In the genomic region with DNA sequence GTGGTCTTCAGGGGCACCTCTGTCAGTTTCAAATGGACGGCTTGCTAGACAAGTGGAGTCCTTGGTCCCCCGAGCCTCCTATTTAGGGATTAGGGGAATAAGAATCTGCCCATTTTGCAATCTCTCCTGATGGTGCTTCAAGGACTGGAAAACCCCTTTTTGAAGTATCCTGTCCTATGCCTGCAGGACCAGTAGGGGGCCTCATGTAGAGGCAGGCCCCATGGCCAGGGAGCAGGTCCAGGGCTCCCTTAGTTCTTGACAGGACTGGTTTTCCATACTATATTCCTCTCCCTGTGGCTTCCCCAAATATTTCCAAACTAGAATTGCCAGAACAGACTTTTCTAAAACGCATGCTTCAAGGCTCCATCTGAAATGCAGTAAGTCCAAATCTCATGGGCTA, we compare ENCODE assay signal across 9 mouse cellular contexts.
A peak's percentile ranks its signal among the peaks of the same experiment; 100 is the strongest.
DNase-seq lines count a peak whose midpoint lies in the region; ATAC-seq and TF ChIP-seq lines count a peak whose summit lies in the region.
"Had no signal": no experiment of that assay in that cellular context is flagged by ENCODE, and none has a peak within 500 bp of the region (broad histone marks: within the 10 kb centered on the region; RNA-seq: fewer than 3 reads in every experiment).

No protein-coding gene starts in this region.

- no peaks in the 10 kb centered on the region for H3K36me3 ChIP-seq in heart, adult 2 months (ENCODE audit: control insufficient read depth, insufficient read depth, low read length)
- H3K36me3 ChIP-seq in liver, postnatal 0 days (replicated peaks; ENCODE audit: insufficient read depth, low read length) = no peaks in the 10 kb centered on the region
- H3K36me3 ChIP-seq in liver, embryonic 12.5 days = no peaks in the 10 kb centered on the region
- no peaks in the 10 kb centered on the region for H3K36me3 ChIP-seq in MEL (ENCODE audit: control insufficient read depth in 1 of 2, insufficient read depth in 2 of 2, low read length in 2 of 2)
- no peaks in the 10 kb centered on the region for H3K36me3 ChIP-seq in embryonic facial prominence, embryonic 10.5 days (replicated peaks)
- H3K36me3 ChIP-seq: heart, embryonic 10.5 days had no signal

- TF ChIP-seq RAD21 in MEL (IDR thresholded peaks at IDR 0.05; ENCODE audit: low read depth, low read length) = peak; percentile 24

- WGBS in heart, adult 2 months = 80% methylated on average over 3 of the region's 3 CpGs
- WGBS in liver, postnatal 0 days (ENCODE audit: insufficient replicate concordance) = 67% methylated on average over 3 of the region's 3 CpGs
- WGBS in liver, embryonic 12.5 days (ENCODE audit: insufficient replicate concordance) = 61% methylated on average over 3 of the region's 3 CpGs
- 81% methylated on average over 3 of the region's 3 CpGs for WGBS in embryonic facial prominence, embryonic 10.5 days

- no peak overlapping the region for H3K4me2 ChIP-seq in liver, postnatal 0 days (ENCODE audit: low read depth, low read length)
- no peak overlapping the region for H3K4me2 ChIP-seq in liver, embryonic 12.5 days

- no peak for TF ChIP-seq EP300 in heart, adult 2 months (IDR thresholded peaks at IDR 0.05; ENCODE audit: insufficient read depth, low read depth, low read length)
- no peak for TF ChIP-seq EP300 in liver, postnatal 0 days (IDR thresholded peaks at IDR 0.05; ENCODE audit: low read depth)
- TF ChIP-seq EP300 in MEL (IDR thresholded peaks at IDR 0.05; ENCODE audit: low read depth in 1 of 2, low read length in 2 of 2) = no peak

- DNase-seq in heart, adult 2 months = no peak
- DNase-seq in heart, postnatal 25 days (ENCODE audit: low spot score) = no peak
- no peak for DNase-seq in liver, postnatal 0 days
- DNase-seq in MEL (ENCODE audit: low read depth, low spot score) = peak; percentile 13
- DNase-seq in embryonic facial prominence, embryonic 10.5 days (ENCODE audit: low spot score) = peak; percentile 18
- no peak for DNase-seq in right cerebral cortex, postnatal 25 days
- DNase-seq: cerebellum, postnatal 25 days had no signal

- H3K4me3 ChIP-seq in heart, adult 2 months = no peak overlapping the region
- H3K4me3 ChIP-seq in liver, postnatal 0 days (ENCODE audit: low read depth, low read length) = no peak overlapping the region
- no peak overlapping the region for H3K4me3 ChIP-seq in liver, embryonic 12.5 days
- H3K4me3 ChIP-seq in MEL (ENCODE audit: control insufficient read depth in 1 of 2, insufficient read depth in 1 of 2, low read depth in 2 of 2, low read length in 2 of 2) = no peak overlapping the region
- no peak overlapping the region for H3K4me3 ChIP-seq in embryonic facial prominence, embryonic 10.5 days
- H3K4me3 ChIP-seq: heart, embryonic 10.5 days had no signal

- intact Hi-C loops in heart, adult 2 months (cut with DNase I) = no loop called here
- intact Hi-C loops in heart, postnatal 25 days (cut with DNase I) = no loop called here

- no peaks in the 10 kb centered on the region for H3K79me2 ChIP-seq in heart, adult 2 months (replicated peaks; ENCODE audit: control insufficient read depth, insufficient read depth, low read length)
- H3K79me2 ChIP-seq in MEL (ENCODE audit: control insufficient read depth, insufficient read depth, low read length, poor library complexity) = no peaks in the 10 kb centered on the region

- no peaks in the 10 kb centered on the region for H3K27me3 ChIP-seq in heart, adult 2 months (ENCODE audit: control insufficient read depth, insufficient read depth, low read length)
- H3K27me3 ChIP-seq in liver, postnatal 0 days (ENCODE audit: insufficient read depth, low read length) = no peaks in the 10 kb centered on the region
- no peaks in the 10 kb centered on the region for H3K27me3 ChIP-seq in liver, embryonic 12.5 days (replicated peaks)
- H3K27me3 ChIP-seq in MEL (ENCODE audit: control insufficient read depth in 1 of 2, insufficient read depth in 2 of 2, low read length in 2 of 2) = peaks cover 0 to 3% of the 10 kb centered on the region in 2 experiments; a peak in 1 of 4 replicates
- no peaks in the 10 kb centered on the region for H3K27me3 ChIP-seq in embryonic facial prominence, embryonic 10.5 days (replicated peaks; ENCODE audit: low read depth, poor library complexity, severe bottlenecking)

- no peak for TF ChIP-seq POLR2A in heart, adult 2 months (IDR thresholded peaks at IDR 0.05; ENCODE audit: insufficient read depth, low read depth, low read length)
- TF ChIP-seq POLR2A in MEL (IDR thresholded peaks at IDR 0.05; ENCODE audit: control insufficient read depth in 1 of 2, insufficient read depth in 1 of 2, low read depth in 1 of 2, low read length in 2 of 2, poor library complexity in 1 of 2) = no peak

- ATAC-seq in liver, postnatal 0 days = no peak
- ATAC-seq in liver, embryonic 12.5 days = no peak

- TF ChIP-seq CTCF in heart, adult 2 months (IDR thresholded peaks at IDR 0.05) = peak; percentile 40
- TF ChIP-seq CTCF in liver, postnatal 0 days (IDR thresholded peaks at IDR 0.05; ENCODE audit: low read depth) = peak; percentile 43
- TF ChIP-seq CTCF in MEL (IDR thresholded peaks at IDR 0.05 in 2 of 3, conservative IDR thresholded peaks at IDR 0.05 in 1 of 3; ENCODE audit: control insufficient read depth in 1 of 3, insufficient read depth in 1 of 3, low read depth in 2 of 3, low read length in 3 of 3, poor library complexity in 1 of 3, severe bottlenecking in 1 of 3) = peak; percentile 41 to 48 (median 45); a peak in 5 of 6 replicates

- no peaks in the 10 kb centered on the region for H3K9me3 ChIP-seq in liver, postnatal 0 days (ENCODE audit: low read length)
- H3K9me3 ChIP-seq in liver, embryonic 12.5 days (replicated peaks) = no peaks in the 10 kb centered on the region
- no peaks in the 10 kb centered on the region for H3K9me3 ChIP-seq in MEL (replicated peaks; ENCODE audit: insufficient read depth, low read length)
- H3K9me3 ChIP-seq in embryonic facial prominence, embryonic 10.5 days = no peaks in the 10 kb centered on the region
- H3K9me3 ChIP-seq: heart, embryonic 10.5 days had no signal

- no peak overlapping the region for H3K27ac ChIP-seq in heart, adult 2 months
- H3K27ac ChIP-seq in liver, postnatal 0 days (ENCODE audit: low read depth) = no peak overlapping the region
- no peak overlapping the region for H3K27ac ChIP-seq in liver, embryonic 12.5 days
- H3K27ac ChIP-seq in MEL (ENCODE audit: control insufficient read depth, low read depth, low read length) = no peak overlapping the region
- H3K27ac ChIP-seq in embryonic facial prominence, embryonic 10.5 days (replicated peaks) = no peak overlapping the region
- H3K27ac ChIP-seq: heart, embryonic 10.5 days had no signal

- H3K9ac ChIP-seq in heart, adult 2 months (ENCODE audit: low read depth, low read length) = no peak overlapping the region
- no peak overlapping the region for H3K9ac ChIP-seq in liver, postnatal 0 days (replicated peaks)
- H3K9ac ChIP-seq in liver, embryonic 12.5 days = no peak overlapping the region
- no peak overlapping the region for H3K9ac ChIP-seq in MEL (ENCODE audit: control insufficient read depth, low read depth, low read length, poor library complexity, severe bottlenecking)

- H3K4me1 ChIP-seq in heart, adult 2 months (ENCODE audit: control insufficient read depth, insufficient read depth, low read length) = no peaks in the 10 kb centered on the region
- no peaks in the 10 kb centered on the region for H3K4me1 ChIP-seq in liver, postnatal 0 days (ENCODE audit: insufficient read depth)
- no peaks in the 10 kb centered on the region for H3K4me1 ChIP-seq in liver, embryonic 12.5 days
- H3K4me1 ChIP-seq in MEL (ENCODE audit: control insufficient read depth in 1 of 2, insufficient read depth in 2 of 2, low read length in 2 of 2) = no peaks in the 10 kb centered on the region
- peaks cover 13% of the 10 kb centered on the region for H3K4me1 ChIP-seq in embryonic facial prominence, embryonic 10.5 days

TF ChIP-seq in MEL, 35 proteins besides CTCF, POLR2A, EP300 and RAD21:
- TF ChIP-seq POLR2AphosphoS5 (IDR thresholded peaks at IDR 0.05; ENCODE audit: borderline replicate concordance, low read depth, low read length) = no peak
- TF ChIP-seq SMC3 (IDR thresholded peaks at IDR 0.05; ENCODE audit: low read depth, low read length) = peak; percentile 49
- peak; percentile 15; the same call in 1 of the 2 replicates for TF ChIP-seq ZC3H11A (IDR thresholded peaks at IDR 0.05; ENCODE audit: low read depth, low read length)

Comparison
In these comparisons a context has a peak if more than half of its experiments do, and no peak if none do; other contexts are left out.
1. DNase-seq: peak in MEL (single experiment) and embryonic facial prominence, embryonic 10.5 days (single experiment); none in heart, adult 2 months (0 of 2), heart, postnatal 25 days (single experiment), liver, postnatal 0 days (single experiment) and right cerebral cortex, postnatal 25 days (single experiment).
2. Peak in every context shown above with its lines, with median percentiles within 50 percentile points of each other: CTCF ChIP-seq.